ENCODE assay signal across 9 mouse cellular contexts in genomic region chr5:149247047-149247904, GRCm38 (mm10). TPM values are rescaled to one million over a fixed set of nuclear protein-coding genes. Genes with fewer than 3 reads are reported as not detected.
DNase-seq lines count a peak whose midpoint lies in the region; ATAC-seq and TF ChIP-seq lines count a peak whose summit lies in the region.
"Had no signal": no experiment of that assay in that cellular context is flagged by ENCODE, and none has a peak within 500 bp of the region (broad histone marks: within the 10 kb centered on the region; RNA-seq: fewer than 3 reads in every experiment).

No protein-coding gene starts in this region.

- H3K9ac ChIP-seq in hindbrain, embryonic 13.5 days, result no peak overlapping the region
- no peak overlapping the region for H3K9ac ChIP-seq in liver, embryonic 14.5 days (replicated peaks)

- no peak for TF ChIP-seq CTCF in liver, embryonic 14.5 days (IDR thresholded peaks at IDR 0.05; ENCODE audit: low read depth)

- no peak for DNase-seq in hindbrain, embryonic 10.5 days (ENCODE audit: low spot score)
- peak; percentile 68 for DNase-seq in MEL-GATA-1-ER (ENCODE audit: extremely low read depth, low read depth)
- peak; percentile 34 to 46 for DNase-seq in heart, adult 9 months (ENCODE audit: low spot score in 2 of 2)
- DNase-seq in liver, embryonic 14.5 days (ENCODE audit: low read depth in 3 of 3, low spot score in 3 of 3), result no peak
- DNase-seq in right cerebral cortex, adult 2 months (ENCODE audit: low spot score in 2 of 2), result no peak
- DNase-seq in left cerebral cortex, adult 9 months (ENCODE audit: low spot score in 2 of 2), result no peak
- no peak for DNase-seq in right cerebral cortex, adult 18-20 months
- DNase-seq: layer of hippocampus, adult 9-11 months had no signal

- WGBS in hindbrain, embryonic 10.5 days, result 46% methylated on average over 20 of the region's 20 CpGs
- WGBS in hindbrain, embryonic 13.5 days, result 48% methylated on average over 20 of the region's 20 CpGs
- WGBS in liver, embryonic 14.5 days (ENCODE audit: insufficient replicate concordance), result 7% methylated on average over 20 of the region's 20 CpGs

- no peak for TF ChIP-seq EP300 in liver, embryonic 14.5 days (IDR thresholded peaks at IDR 0.05; ENCODE audit: low read depth)

- H3K4me2 ChIP-seq in hindbrain, embryonic 13.5 days, result no peak overlapping the region
- H3K4me2 ChIP-seq in liver, embryonic 14.5 days (ENCODE audit: low read depth), result peak overlapping the region; percentile 85

- H3K4me3 ChIP-seq in hindbrain, embryonic 10.5 days, result no peak overlapping the region
- no peak overlapping the region for H3K4me3 ChIP-seq in hindbrain, embryonic 13.5 days
- H3K4me3 ChIP-seq in liver, embryonic 14.5 days (ENCODE audit: insufficient read depth in 1 of 2, low read depth in 2 of 2, low read length in 2 of 2), result no peak overlapping the region; a peak in 1 of 4 replicates

- no peaks in the 10 kb centered on the region for H3K9me3 ChIP-seq in hindbrain, embryonic 10.5 days
- no peaks in the 10 kb centered on the region for H3K9me3 ChIP-seq in hindbrain, embryonic 13.5 days
- H3K9me3 ChIP-seq in liver, embryonic 14.5 days (ENCODE audit: control insufficient read depth, low read length), result no peaks in the 10 kb centered on the region

- H3K4me1 ChIP-seq in hindbrain, embryonic 10.5 days (replicated peaks), result peaks cover 28% of the 10 kb centered on the region
- H3K4me1 ChIP-seq in hindbrain, embryonic 13.5 days (replicated peaks), result peaks cover 6% of the 10 kb centered on the region
- peaks cover 16 to 26% of the 10 kb centered on the region in 2 experiments for H3K4me1 ChIP-seq in liver, embryonic 14.5 days (replicated peaks; ENCODE audit: control insufficient read depth in 2 of 2, insufficient read depth in 2 of 2, low read length in 1 of 2)

- H3K27me3 ChIP-seq in hindbrain, embryonic 10.5 days (ENCODE audit: insufficient read depth, poor library complexity, severe bottlenecking), result no peaks in the 10 kb centered on the region
- no peaks in the 10 kb centered on the region for H3K27me3 ChIP-seq in hindbrain, embryonic 13.5 days
- H3K27me3 ChIP-seq in liver, embryonic 14.5 days (ENCODE audit: control insufficient read depth, insufficient read depth, low read length), result no peaks in the 10 kb centered on the region

- 0 out of 2 replicates have a peak overlapping the region, but pooled peaks have one; percentile 5 for H3K27ac ChIP-seq in hindbrain, embryonic 10.5 days
- H3K27ac ChIP-seq in hindbrain, embryonic 13.5 days, result no peak overlapping the region
- no peak overlapping the region for H3K27ac ChIP-seq in liver, embryonic 14.5 days

- ATAC-seq in hindbrain, embryonic 13.5 days (ENCODE audit: low FRiP score), result no peak
- no peak for ATAC-seq in liver, embryonic 14.5 days (ENCODE audit: insufficient read depth)

- no peaks in the 10 kb centered on the region for H3K36me3 ChIP-seq in hindbrain, embryonic 10.5 days
- H3K36me3 ChIP-seq in hindbrain, embryonic 13.5 days, result no peaks in the 10 kb centered on the region
- H3K36me3 ChIP-seq in liver, embryonic 14.5 days (replicated peaks; ENCODE audit: control insufficient read depth, insufficient read depth, low read depth), result no peaks in the 10 kb centered on the region

RNA-seq across cellular contexts. Expression of gene Alox5ap, which starts 17.3 kb away (rescaled TPM):
- polyA plus RNA-seq in hindbrain, embryonic 10.5 days (2016; fragmentation: Nextera tagmentation; extraction: Ambion mirVana), result 5.1 and 7.5 TPM in 2 replicates
- 9.0 and 11.2 TPM in 2 replicates for polyA plus RNA-seq in hindbrain, embryonic 13.5 days (2015; fragmentation: Nextera tagmentation; extraction: Ambion mirVana)
- polyA plus RNA-seq in liver, embryonic 14.5 days (2012; rRNA removed), result 17.4 and 26.7 TPM in 2 replicates
- 26.2 and 29.6 TPM in 2 replicates for polyA plus RNA-seq in liver, embryonic 14.5 days (2014; fragmentation: Nextera tagmentation; extraction: Ambion mirVana)

Comparison
In these comparisons a context has a peak if more than half of its experiments do, and no peak if none do; other contexts are left out.
1. DNase-seq: peak in MEL-GATA-1-ER (single experiment) and heart, adult 9 months (2 of 2); none in hindbrain, embryonic 10.5 days (single experiment), liver, embryonic 14.5 days (0 of 3), right cerebral cortex, adult 2 months (0 of 2), left cerebral cortex, adult 9 months (0 of 2) and right cerebral cortex, adult 18-20 months (single experiment).